Comparison of ENCODE assay signal across 8 mouse cellular contexts in genomic region chr17:71869372-71870231, GRCm38 (mm10).
DNase-seq lines count a peak whose midpoint lies in the region; ATAC-seq lines count a peak whose summit lies in the region.

No protein-coding gene starts in this region.

- H3K4me1 ChIP-seq in heart, embryonic 13.5 days: peaks cover 10% of the 10 kb centered on the region

- ATAC-seq in heart, embryonic 13.5 days (ENCODE audit: extremely low read depth, insufficient number of reproducible peaks, low FRiP score, low TSS enrichment): peak; percentile 54; the same call in 1 of the 2 replicates

- H3K27ac ChIP-seq in heart, embryonic 13.5 days (replicated peaks): no peak overlapping the region

- WGBS in heart, embryonic 13.5 days: 5% methylated on average over 53 of the region's 60 CpGs

- peaks cover 4% of the 10 kb centered on the region for H3K9me3 ChIP-seq in heart, embryonic 13.5 days

- H3K9ac ChIP-seq in heart, embryonic 13.5 days: peak overlapping the region; percentile 85

- H3K4me2 ChIP-seq in heart, embryonic 13.5 days: peak overlapping the region; percentile 95

- peak overlapping the region; percentile 65 for H3K4me3 ChIP-seq in heart, embryonic 13.5 days

- H3K36me3 ChIP-seq in heart, embryonic 13.5 days: no peaks in the 10 kb centered on the region

- H3K27me3 ChIP-seq in heart, embryonic 13.5 days (replicated peaks): no peaks in the 10 kb centered on the region

- DNase-seq in cerebellum, postnatal 14 days: peak; percentile 33 to 43
- DNase-seq in cerebellum, adult 8-10 months: no peak
- peak; percentile 60 for DNase-seq in embryo, embryonic 10.5 days (ENCODE audit: low spot score)
- peak; percentile 22 to 27 for DNase-seq in layer of hippocampus, adult 18-20 months (ENCODE audit: low spot score in 2 of 2)
- peak; percentile 9 for DNase-seq in lung, postnatal 10 days
- DNase-seq in right cerebral cortex, postnatal 10 days (ENCODE audit: low spot score in 2 of 2): peak; percentile 42 to 45
- DNase-seq in gastrocnemius, postnatal 36 days: no peak

- intact Hi-C loops in gastrocnemius, postnatal 36 days (cut with DNase I): loop anchor here (5.0 kb wide), 2 partner anchors 127 to 302 kb away; no protein-coding TSS in a partner anchor

Comparison
In these comparisons a context has a peak if more than half of its experiments do, and no peak if none do; other contexts are left out.
1. DNase-seq: peak in cerebellum, postnatal 14 days (2 of 2), embryo, embryonic 10.5 days (single experiment), layer of hippocampus, adult 18-20 months (2 of 2), lung, postnatal 10 days (single experiment) and right cerebral cortex, postnatal 10 days (2 of 2); none in cerebellum, adult 8-10 months (single experiment) and gastrocnemius, postnatal 36 days (0 of 2).